ENCODE assay signal across 21 mouse cellular contexts in the genomic region with DNA sequence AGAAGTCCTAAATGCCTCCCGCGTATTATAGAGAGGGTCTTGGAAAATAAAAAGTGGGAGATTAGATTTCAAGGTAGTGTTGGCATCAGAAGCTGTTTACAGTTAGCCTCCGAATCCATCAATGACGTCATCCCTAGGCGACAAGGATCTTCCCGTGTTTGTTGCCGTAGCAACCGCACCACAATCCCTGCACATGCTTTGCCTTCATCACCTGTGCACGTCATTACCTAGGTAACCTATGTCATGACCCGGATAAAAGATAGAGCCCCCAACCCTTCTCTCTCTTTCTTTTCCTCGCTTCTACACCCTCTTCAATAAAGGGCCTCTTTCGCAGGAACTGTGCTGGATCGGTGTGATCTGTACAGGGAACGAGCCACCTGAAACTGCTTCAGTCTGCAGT.
"Had no signal": no experiment of that assay in that cellular context is flagged by ENCODE, and none has a peak within 500 bp of the region (broad histone marks: within the 10 kb centered on the region; RNA-seq: fewer than 3 reads in every experiment).

No protein-coding gene starts in this region.

- H3K4me2 ChIP-seq: limb, embryonic 12.5 days; limb, embryonic 15.5 days; liver, embryonic 11.5 days; lung, embryonic 14.5 days; neural tube, embryonic 12.5 days; neural tube, embryonic 15.5 days had no signal

- H3K27ac ChIP-seq: limb, embryonic 12.5 days; limb, embryonic 15.5 days; liver, embryonic 14.5 days; macrophage; neural tube, embryonic 12.5 days; neural tube, embryonic 15.5 days; stomach, postnatal 0 days had no signal

- DNase-seq: kidney, adult 11 months; kidney, adult 9 months; kidney, postnatal 14 days; kidney, postnatal 4 days; left cerebral cortex, postnatal 4 days; liver, postnatal 0 days; lung, embryonic 14.5 days; right cerebral cortex, adult 18-20 months; right cerebral cortex, postnatal 14 days; right cerebral cortex, postnatal 4 days; thymus, adult 18-20 months; thymus, postnatal 36 days had no signal

- H3K4me1 ChIP-seq: limb, embryonic 12.5 days; limb, embryonic 15.5 days had no signal

- H3K36me3 ChIP-seq: limb, embryonic 12.5 days; limb, embryonic 15.5 days; neural tube, embryonic 12.5 days; neural tube, embryonic 15.5 days had no signal

- H3K9me3 ChIP-seq: limb, embryonic 12.5 days; limb, embryonic 15.5 days; neural tube, embryonic 12.5 days; neural tube, embryonic 15.5 days had no signal

- H3K27me3 ChIP-seq: limb, embryonic 12.5 days; limb, embryonic 15.5 days; neural tube, embryonic 12.5 days; neural tube, embryonic 15.5 days had no signal

- H3K9ac ChIP-seq: limb, embryonic 12.5 days; limb, embryonic 15.5 days; liver, embryonic 14.5 days; liver, postnatal 0 days; lung, embryonic 14.5 days; neural tube, embryonic 12.5 days; neural tube, embryonic 15.5 days had no signal

- H3K4me3 ChIP-seq: limb, embryonic 12.5 days; limb, embryonic 15.5 days; neural tube, embryonic 12.5 days; neural tube, embryonic 15.5 days had no signal

- ATAC-seq: liver, postnatal 0 days; lung, postnatal 0 days had no signal
